8 mouse cellular contexts compared by ENCODE assay signal in the genomic region with DNA sequence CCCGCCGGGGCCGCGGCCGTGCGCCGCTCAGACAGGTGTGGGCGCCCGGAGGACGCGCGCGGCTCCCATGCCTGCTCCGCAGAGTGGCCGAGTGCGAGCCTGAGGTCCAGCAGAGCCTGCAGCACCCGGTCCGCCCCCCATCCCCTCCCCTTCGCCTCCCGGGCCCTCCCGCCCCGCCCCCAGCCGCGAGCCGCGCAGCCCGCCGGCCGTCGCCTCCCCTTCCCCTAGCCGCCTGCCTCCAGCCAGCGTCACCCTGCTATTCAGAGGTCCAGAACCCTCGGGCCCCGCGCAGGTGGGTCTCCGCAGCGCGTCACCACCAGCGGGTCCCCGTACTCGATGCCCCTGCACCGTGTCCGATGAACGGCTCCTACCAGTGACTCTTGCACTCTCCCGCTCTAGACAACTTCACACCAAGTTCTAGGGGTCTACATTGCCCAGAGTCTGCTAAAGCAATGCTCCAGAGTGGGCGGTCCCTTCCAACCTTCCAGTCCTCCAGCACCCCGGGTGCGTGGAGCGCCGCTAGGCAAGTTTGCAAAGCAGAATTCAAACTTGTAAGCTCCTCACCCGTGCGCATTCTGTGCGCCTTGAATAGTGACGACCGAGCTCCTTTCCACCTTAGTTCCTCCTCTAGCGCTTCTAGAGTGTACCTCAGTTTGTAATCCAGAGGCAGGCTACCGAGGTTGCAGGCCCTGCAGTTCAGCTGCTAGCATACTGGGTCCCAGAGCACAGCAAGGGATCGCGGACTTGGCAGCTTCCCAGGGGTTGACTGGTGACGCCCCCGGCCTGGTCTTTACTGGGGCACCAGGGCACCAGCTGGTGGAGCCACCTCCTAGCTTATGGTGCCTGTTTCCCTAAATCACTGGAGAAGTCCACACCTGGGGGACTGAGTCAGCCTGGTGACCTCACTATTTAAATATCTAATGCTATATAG. TPM values are rescaled to one million over a fixed set of nuclear protein-coding genes. Genes with fewer than 3 reads are reported as not detected.
A peak's percentile ranks its signal among the peaks of the same experiment; 100 is the strongest.
DNase-seq lines count a peak whose midpoint lies in the region; ATAC-seq and TF ChIP-seq lines count a peak whose summit lies in the region.

No protein-coding gene starts in this region.

- H3K79me2 ChIP-seq in CH12.LX (replicated peaks; ENCODE audit: control insufficient read depth, extremely low read depth, insufficient read depth, poor library complexity, severe bottlenecking): no peaks in the 10 kb centered on the region

- H3K4me1 ChIP-seq in CH12.LX (ENCODE audit: control insufficient read depth in 1 of 2, insufficient read depth in 2 of 2): peaks cover 0 to 5% of the 10 kb centered on the region in 2 experiments; a peak in 2 of 4 replicates
- peaks cover 42% of the 10 kb centered on the region for H3K4me1 ChIP-seq in forebrain, embryonic 10.5 days
- H3K4me1 ChIP-seq in heart, embryonic 14.5 days (ENCODE audit: control insufficient read depth in 2 of 2, insufficient read depth in 2 of 2, low read length in 2 of 2): peaks cover 6 to 10% of the 10 kb centered on the region in 2 experiments; a peak in 3 of 4 replicates
- peaks cover 7% of the 10 kb centered on the region; the same call in 1 of the 2 replicates for H3K4me1 ChIP-seq in kidney, postnatal 0 days (replicated peaks; ENCODE audit: insufficient read depth, low read length)
- peaks cover 7% of the 10 kb centered on the region; the same call in 1 of the 2 replicates for H3K4me1 ChIP-seq in lung, embryonic 16.5 days (replicated peaks; ENCODE audit: control insufficient read depth, insufficient read depth, low read length)

- peak; percentile 82 for ATAC-seq in heart, embryonic 14.5 days (ENCODE audit: insufficient number of reproducible peaks, insufficient read depth, low FRiP score, low read depth)
- ATAC-seq in kidney, postnatal 0 days (replicated peaks; ENCODE audit: low FRiP score, low read depth): peak; percentile 88
- ATAC-seq in lung, embryonic 16.5 days (ENCODE audit: low read depth): peak; percentile 91

- in situ Hi-C loops in CH12.LX (cut with MboI; ENCODE audit: low pct_ligation_motif_present, low pct_unique_long_range_greater_than_20kb, low sequenced_read_pairs): loop anchor here (10.0 kb wide), 1 partner anchor 327 kb away; no protein-coding TSS in a partner anchor

- H3K4me3 ChIP-seq in CH12.LX (replicated peaks in 1 of 3; ENCODE audit: low read depth in 2 of 3, low read length in 2 of 3, poor library complexity in 1 of 3): peak overlapping the region; percentile 18 to 55 (median 48)
- peak overlapping the region; percentile 83 for H3K4me3 ChIP-seq in forebrain, embryonic 10.5 days
- peak overlapping the region; percentile 65 to 79 for H3K4me3 ChIP-seq in heart, embryonic 14.5 days (ENCODE audit: control insufficient read depth in 1 of 2, insufficient read depth in 1 of 2, low read depth in 1 of 2, low read length in 2 of 2)
- peak overlapping the region; percentile 64 for H3K4me3 ChIP-seq in kidney, postnatal 0 days (replicated peaks; ENCODE audit: low read depth, low read length)
- H3K4me3 ChIP-seq in lung, embryonic 16.5 days (ENCODE audit: low read length): peak overlapping the region; percentile 71

- H3K9me3 ChIP-seq in CH12.LX (replicated peaks; ENCODE audit: low read length): peaks cover 8% of the 10 kb centered on the region
- peaks cover 7% of the 10 kb centered on the region; the same call in 1 of the 2 replicates for H3K9me3 ChIP-seq in forebrain, embryonic 10.5 days
- H3K9me3 ChIP-seq in heart, embryonic 14.5 days (ENCODE audit: control insufficient read depth, low read length): peaks cover 4% of the 10 kb centered on the region; the same call in 1 of the 2 replicates
- H3K9me3 ChIP-seq in kidney, postnatal 0 days (replicated peaks; ENCODE audit: low read length): no peaks in the 10 kb centered on the region
- H3K9me3 ChIP-seq in lung, embryonic 16.5 days (ENCODE audit: control insufficient read depth, low read length): peaks cover 3% of the 10 kb centered on the region; the same call in 1 of the 2 replicates

- no peaks in the 10 kb centered on the region for H3K36me3 ChIP-seq in CH12.LX (replicated peaks in 1 of 2; ENCODE audit: control insufficient read depth in 1 of 2, insufficient read depth in 1 of 2, low read length in 1 of 2)
- H3K36me3 ChIP-seq in forebrain, embryonic 10.5 days (replicated peaks): no peaks in the 10 kb centered on the region
- H3K36me3 ChIP-seq in heart, embryonic 14.5 days (ENCODE audit: control insufficient read depth, insufficient read depth, low read length): no peaks in the 10 kb centered on the region
- H3K36me3 ChIP-seq in kidney, postnatal 0 days (ENCODE audit: insufficient read depth, low read length): no peaks in the 10 kb centered on the region
- H3K36me3 ChIP-seq in lung, embryonic 16.5 days (ENCODE audit: control insufficient read depth, insufficient read depth, low read length): no peaks in the 10 kb centered on the region

- peak in 1 of 2 experiments; percentile 60; a peak in 2 of 4 replicates for TF ChIP-seq CTCF in CH12.LX (conservative IDR thresholded peaks at IDR 0.05 in 1 of 2, IDR thresholded peaks at IDR 0.05 in 1 of 2; ENCODE audit: low read depth in 2 of 2, low read length in 2 of 2)
- no peak for TF ChIP-seq CTCF in brain, embryonic 14.5 days (IDR thresholded peaks at IDR 0.05; ENCODE audit: borderline replicate concordance, extremely low read depth, insufficient read depth, insufficient read length)
- peak; percentile 62 for TF ChIP-seq CTCF in kidney, postnatal 0 days (IDR thresholded peaks at IDR 0.05; ENCODE audit: low read depth)

- dilution Hi-C loops in CH12.LX (cut with MboI; ENCODE audit: extremely low pct_ligation_motif_present, extremely low pct_unique_long_range_greater_than_20kb, low sequenced_read_pairs): no loop called here

- peaks cover 16% of the 10 kb centered on the region for H3K27me3 ChIP-seq in CH12.LX (replicated peaks)
- H3K27me3 ChIP-seq in forebrain, embryonic 10.5 days (ENCODE audit: poor library complexity, severe bottlenecking): peaks cover 33% of the 10 kb centered on the region
- H3K27me3 ChIP-seq in heart, embryonic 14.5 days (ENCODE audit: control insufficient read depth, insufficient read depth, low read length): no peaks in the 10 kb centered on the region
- no peaks in the 10 kb centered on the region for H3K27me3 ChIP-seq in kidney, postnatal 0 days (ENCODE audit: insufficient read depth, low read length)
- H3K27me3 ChIP-seq in lung, embryonic 16.5 days (ENCODE audit: control insufficient read depth, insufficient read depth, low read depth, low read length): peaks cover 5% of the 10 kb centered on the region

- H3K4me2 ChIP-seq in CH12.LX (ENCODE audit: insufficient read depth, low read depth, poor library complexity, severe bottlenecking): peak overlapping the region; percentile 83
- peak overlapping the region; percentile 93 for H3K4me2 ChIP-seq in heart, embryonic 14.5 days (ENCODE audit: low read length)
- peak overlapping the region; percentile 83 for H3K4me2 ChIP-seq in kidney, postnatal 0 days (ENCODE audit: low read length)
- H3K4me2 ChIP-seq in lung, embryonic 16.5 days (ENCODE audit: low read depth, low read length): peak overlapping the region; percentile 89

- DNase-seq in CH12.LX (ENCODE audit: extremely low read depth): peak; percentile 40
- DNase-seq in brain, embryonic 14.5 days (ENCODE audit: low read depth): peak; percentile 70
- DNase-seq in forebrain, embryonic 10.5 days (ENCODE audit: extremely low spot score, low spot score): peak; percentile 72
- peak; percentile 73 for DNase-seq in kidney, postnatal 0 days (ENCODE audit: low spot score)
- DNase-seq in retina, embryonic 14.5 days (ENCODE audit: low spot score): peak; percentile 75
- DNase-seq in natural killer cell, adult 2 months (ENCODE audit: low spot score in 2 of 2): no peak

- no peak for TF ChIP-seq POLR2A in CH12.LX (IDR thresholded peaks at IDR 0.05; ENCODE audit: low read depth, low read length)
- TF ChIP-seq POLR2A in brain, embryonic 14.5 days (IDR thresholded peaks at IDR 0.05; ENCODE audit: borderline replicate concordance, extremely low read depth, insufficient read depth, insufficient read length, poor library complexity, severe bottlenecking): no peak

- no peak overlapping the region for H3K27ac ChIP-seq in CH12.LX (ENCODE audit: insufficient read depth, low read depth)
- H3K27ac ChIP-seq in forebrain, embryonic 10.5 days: peak overlapping the region; percentile 94
- H3K27ac ChIP-seq in heart, embryonic 14.5 days (replicated peaks in 1 of 2; ENCODE audit: control insufficient read depth in 1 of 2, insufficient read depth in 1 of 2, low read depth in 2 of 2, low read length in 2 of 2): peak overlapping the region; percentile 66 to 74
- H3K27ac ChIP-seq in kidney, postnatal 0 days: peak overlapping the region; percentile 92
- H3K27ac ChIP-seq in lung, embryonic 16.5 days (ENCODE audit: low read length): peak overlapping the region; percentile 76

- H3K9ac ChIP-seq in CH12.LX (ENCODE audit: insufficient read depth, low read depth): no peak overlapping the region
- peak overlapping the region; percentile 83 for H3K9ac ChIP-seq in heart, embryonic 14.5 days (ENCODE audit: low read length)
- peak overlapping the region; percentile 76 for H3K9ac ChIP-seq in kidney, postnatal 0 days (ENCODE audit: low read depth, low read length)
- peak overlapping the region; percentile 77 for H3K9ac ChIP-seq in lung, embryonic 16.5 days (ENCODE audit: low read length)

- TF ChIP-seq EP300 in CH12.LX (IDR thresholded peaks at IDR 0.05; ENCODE audit: low read length): no peak

- peak; percentile 71 for TF ChIP-seq RAD21 in CH12.LX (IDR thresholded peaks at IDR 0.05; ENCODE audit: low read depth, low read length)

- WGBS in forebrain, embryonic 10.5 days: 1% methylated on average over 60 of the region's 61 CpGs
- under 1% methylated on average over 47 of the region's 61 CpGs for WGBS in heart, embryonic 14.5 days
- WGBS in kidney, postnatal 0 days: under 1% methylated on average over 54 of the region's 61 CpGs
- WGBS in lung, embryonic 16.5 days: under 1% methylated on average over 43 of the region's 61 CpGs

TF ChIP-seq in CH12.LX, 34 proteins besides CTCF, POLR2A, EP300 and RAD21:
- peak; percentile 14; the same call in 1 of the 2 replicates for TF ChIP-seq ZC3H11A (IDR thresholded peaks at IDR 0.05; ENCODE audit: low read depth, low read length)
- peak; percentile 13; the same call in 1 of the 2 replicates for TF ChIP-seq TCF12 (IDR thresholded peaks at IDR 0.05; ENCODE audit: low read depth, low read length)
- no peak for TF ChIP-seq MAFK (IDR thresholded peaks at IDR 0.05; ENCODE audit: insufficient replicate concordance, low read length)
- peak; percentile 72 for TF ChIP-seq SMC3 (IDR thresholded peaks at IDR 0.05; ENCODE audit: low read depth, low read length)

RNA-seq across cellular contexts. Expression of a gene that starts 9.3 kb away (rescaled TPM):
- 1.1 and 3.4 TPM in 2 replicates for total RNA-seq in CH12.LX (2012; rRNA removed)
- 1.3 and 2.4 TPM in 2 replicates for total RNA-seq in CH12.LX (2014; rRNA removed)
- 2.1 and 2.6 TPM in 2 replicates for polyA plus RNA-seq in CH12.LX (2012; ENCODE audit: insufficient read length, low read depth)
- 17.6 and 21.8 TPM in 2 replicates for polyA plus RNA-seq in brain, embryonic 14.5 days (2012; rRNA removed)
- 32.0 and 36.5 TPM in 2 replicates for polyA plus RNA-seq in forebrain, embryonic 10.5 days (2016; fragmentation: Nextera tagmentation; extraction: Ambion mirVana)
- polyA plus RNA-seq in heart, embryonic 14.5 days (2014; fragmentation: Nextera tagmentation; extraction: Ambion mirVana): 30.1 and 38.0 TPM in 2 replicates
- polyA plus RNA-seq in kidney, postnatal 0 days (2015; fragmentation: Nextera tagmentation; extraction: Ambion mirVana): 114 TPM in 2 replicates
- polyA plus RNA-seq in lung, embryonic 16.5 days (2015; fragmentation: Nextera tagmentation; extraction: Ambion mirVana): 44.9 and 47.8 TPM in 2 replicates

Comparison
In these comparisons a context has a peak if more than half of its experiments do, and no peak if none do; other contexts are left out.
1. DNase-seq: peak in CH12.LX (single experiment), brain, embryonic 14.5 days (single experiment), forebrain, embryonic 10.5 days (single experiment), kidney, postnatal 0 days (single experiment) and retina, embryonic 14.5 days (single experiment); none in natural killer cell, adult 2 months (0 of 2).
2. Peak in every context shown above with its lines, with median percentiles within 50 percentile points of each other: H3K4me2 ChIP-seq, H3K4me3 ChIP-seq and ATAC-seq.